Mouse (Mus musculus): Measurements from ENCODE around the gene Gm32802. TPM values are rescaled to one million over a fixed set of nuclear protein-coding genes. Genes with fewer than 3 reads are reported as not detected.
A peak's percentile ranks its signal among the peaks of the same experiment; 100 is the strongest.
"Not testable (repeated sequence)": the region's sequence is repeated elsewhere in the genome, so short reads cannot be mapped to it uniquely, and the experiment has no call there.

The Gm32802 gene
- total RNA-seq (2021), result under 1 TPM; 0.58 to 0.72 TPM
- long read RNA-seq, experiment 1, result 0 reads
- long read RNA-seq, experiment 2, result 0 reads

GRCm38 (mm10) chr10:118258388-118258787, at the start of gene Gm32802:
Gm32802 (plus strand) TSS chr10:118258688.
- DNase-seq, result not testable (repeated sequence)

- DNase-seq, result not testable (repeated sequence)
These were observed 42.6 kb upstream of the Gm32802 start for GRCm38 (mm10) chr10:118215719-118216393.

- DNase-seq, result not testable (repeated sequence)
These were observed 30.9 kb upstream of the Gm32802 start for GRCm38 (mm10) chr10:118227629-118228028.

- not testable (repeated sequence) for DNase-seq
These were observed 25.9 kb upstream of the Gm32802 start for GRCm38 (mm10) chr10:118232607-118233006.

GRCm38 (mm10) chr10:118240680-118241079, 17.8 kb upstream of the Gm32802 start, which contains the start of gene Gm32717:
Gm32717 (minus strand) TSS chr10:118240780.
- DNase-seq, result not testable (repeated sequence)

GRCm38 (mm10) chr10:118249006-118249595, 9.4 kb upstream of the Gm32802 start:
- DNase-seq, result peak; percentile 19

GRCm38 (mm10) chr10:118250852-118251295, 7.6 kb upstream of the Gm32802 start:
- DNase-seq, result peak; percentile 43

- not testable (repeated sequence) for DNase-seq
These were observed 10.3 kb downstream of the Gm32802 start for GRCm38 (mm10) chr10:118268812-118269211.

- DNase-seq, result not testable (repeated sequence)
These were observed 12.9 kb downstream of the Gm32802 start for GRCm38 (mm10) chr10:118271416-118271815.

GRCm38 (mm10) chr10:118278069-118278468, 19.6 kb downstream of the Gm32802 start:
- not testable (repeated sequence) for DNase-seq

GRCm38 (mm10) chr10:118282565-118282964, 24.1 kb downstream of the Gm32802 start:
- DNase-seq, result not testable (repeated sequence)

- not testable (repeated sequence) for DNase-seq
These were observed 24.5 kb downstream of the Gm32802 start for GRCm38 (mm10) chr10:118283016-118283415.

- no peak for DNase-seq
These were observed 36.5 kb downstream of the Gm32802 start, which contains the start of gene Iltifb for GRCm38 (mm10) chr10:118294938-118295337. Iltifb (minus strand) TSS chr10:118295038.

GRCm38 (mm10) chr10:118302133-118302532, 43.6 kb downstream of the Gm32802 start:
- DNase-seq, result not testable (repeated sequence)

Other genes starting within 250 kb of the Gm32802 start
- 10 to 100 TPM; 15.5 to 17.8 TPM for gene Mdm1, start 116.9 kb upstream of the Gm32802 start, total RNA-seq (2021)
- not detected for gene Il22, start 53.7 kb upstream of the Gm32802 start, total RNA-seq (2021)
- under 1 TPM; 0.58 to 0.72 TPM for gene Gm32717, start 17.9 kb upstream of the Gm32802 start, total RNA-seq (2021)
- not detected for gene Iltifb, start 36.4 kb downstream of the Gm32802 start, total RNA-seq (2021)
- gene Gm9040, start 68.3 kb downstream of the Gm32802 start, total RNA-seq (2021), result not detected
- gene Gm9044, start 73.7 kb downstream of the Gm32802 start, total RNA-seq (2021), result not detected
- gene Gm9045, start 79.1 kb downstream of the Gm32802 start, total RNA-seq (2021), result not detected
- not detected for gene Gm9046, start 84.6 kb downstream of the Gm32802 start, total RNA-seq (2021)
- not detected for gene Gm9048, start 90.0 kb downstream of the Gm32802 start, total RNA-seq (2021)
- gene Gm9049, start 95.4 kb downstream of the Gm32802 start, total RNA-seq (2021), result not detected
- gene Ifng, start 182.4 kb downstream of the Gm32802 start, total RNA-seq (2021), result not detected

Measured in adrenal gland, postnatal 10 days (tissue).